Mouse (Mus musculus) hindlimb bud, embryonic 11.5 days (tissue): Measurements from ENCODE around the gene Ptgis.

Experiments
- DNase-seq: peaks from one replicate; pipeline ENCODE4 v3.0.0-alpha.2; 2012; ENCODE audit warnings: low read depth, low spot score; ENCODE audit errors: extremely low spot score

The Ptgis gene

DNA sequence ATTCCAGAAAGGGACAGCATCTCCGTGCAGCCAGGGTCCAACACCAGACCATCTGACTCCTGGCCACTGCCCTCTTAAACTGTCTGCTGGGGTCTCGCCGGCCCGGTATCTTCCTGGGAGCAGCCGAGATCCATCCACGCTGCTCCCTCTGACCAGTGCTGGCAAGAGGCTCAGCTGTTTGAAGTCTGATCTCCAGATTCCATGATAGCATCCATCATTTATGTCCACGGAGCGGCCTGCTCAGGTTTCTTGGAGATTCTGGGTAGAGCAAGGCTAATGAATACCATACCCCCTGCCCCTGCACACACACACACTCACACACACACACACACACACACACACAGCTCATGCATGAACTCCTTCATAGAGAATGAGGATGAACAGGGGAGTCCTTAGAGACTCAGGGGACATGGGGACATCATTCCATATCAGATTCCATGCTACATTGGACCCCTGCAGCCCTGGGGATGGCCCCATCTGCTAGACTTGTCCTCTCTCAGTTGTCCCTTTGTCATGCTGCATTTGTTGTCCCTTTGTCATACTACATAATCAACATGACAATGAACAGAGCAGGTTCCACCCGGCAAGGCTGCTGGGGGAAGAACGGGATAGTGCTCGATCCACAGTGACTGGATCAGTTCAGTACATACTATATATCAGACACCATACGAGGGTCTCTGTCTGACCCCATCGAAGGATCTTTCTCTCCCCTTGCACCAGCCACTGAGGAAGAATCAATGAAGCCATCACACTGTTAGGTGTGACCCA is 41.6 kb downstream of the Ptgis start:
- no peak for DNase-seq

DNA sequence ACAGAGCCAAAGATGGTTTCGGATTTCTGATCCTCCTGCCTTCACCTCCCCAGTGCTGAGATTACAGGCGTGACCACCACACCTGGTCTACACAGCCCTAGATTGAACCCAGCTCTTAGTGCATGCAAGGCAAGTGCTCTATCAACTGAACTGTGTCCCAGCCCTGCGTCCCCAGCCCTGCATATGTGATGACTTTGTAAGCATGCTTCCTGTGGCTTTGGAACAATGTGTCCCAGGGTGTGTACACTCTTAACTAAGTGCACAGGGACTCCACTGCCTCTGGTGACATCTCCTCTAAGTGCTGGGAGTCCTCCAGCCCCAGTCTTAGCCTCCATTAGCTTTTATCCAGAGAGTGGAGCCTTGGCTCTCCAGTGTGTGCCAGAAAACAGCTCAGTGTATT is 47.0 kb downstream of the Ptgis start:
- no peak for DNase-seq

DNA sequence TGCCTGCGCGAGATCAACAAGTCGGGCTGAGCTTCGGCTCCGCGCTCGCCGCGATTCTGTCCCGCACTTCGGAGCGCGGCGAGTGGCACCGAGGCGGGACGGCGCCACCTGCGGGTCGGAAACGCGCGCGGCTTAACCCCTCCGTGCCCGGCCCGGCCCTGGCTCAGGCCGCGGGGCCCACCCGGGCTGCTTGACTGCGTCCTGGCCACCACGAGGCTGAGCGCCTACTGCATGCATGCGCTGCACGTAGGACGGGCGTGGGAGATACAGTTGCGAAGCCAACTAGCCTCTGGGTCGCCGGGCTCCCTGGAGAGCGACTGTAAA is 50.4 kb downstream of the Ptgis start, which contains the start of gene Kcnb1:
Kcnb1 (minus strand) TSS at position 80 of the 324 bp plus-strand sequence.
- DNase-seq: no peak

DNA sequence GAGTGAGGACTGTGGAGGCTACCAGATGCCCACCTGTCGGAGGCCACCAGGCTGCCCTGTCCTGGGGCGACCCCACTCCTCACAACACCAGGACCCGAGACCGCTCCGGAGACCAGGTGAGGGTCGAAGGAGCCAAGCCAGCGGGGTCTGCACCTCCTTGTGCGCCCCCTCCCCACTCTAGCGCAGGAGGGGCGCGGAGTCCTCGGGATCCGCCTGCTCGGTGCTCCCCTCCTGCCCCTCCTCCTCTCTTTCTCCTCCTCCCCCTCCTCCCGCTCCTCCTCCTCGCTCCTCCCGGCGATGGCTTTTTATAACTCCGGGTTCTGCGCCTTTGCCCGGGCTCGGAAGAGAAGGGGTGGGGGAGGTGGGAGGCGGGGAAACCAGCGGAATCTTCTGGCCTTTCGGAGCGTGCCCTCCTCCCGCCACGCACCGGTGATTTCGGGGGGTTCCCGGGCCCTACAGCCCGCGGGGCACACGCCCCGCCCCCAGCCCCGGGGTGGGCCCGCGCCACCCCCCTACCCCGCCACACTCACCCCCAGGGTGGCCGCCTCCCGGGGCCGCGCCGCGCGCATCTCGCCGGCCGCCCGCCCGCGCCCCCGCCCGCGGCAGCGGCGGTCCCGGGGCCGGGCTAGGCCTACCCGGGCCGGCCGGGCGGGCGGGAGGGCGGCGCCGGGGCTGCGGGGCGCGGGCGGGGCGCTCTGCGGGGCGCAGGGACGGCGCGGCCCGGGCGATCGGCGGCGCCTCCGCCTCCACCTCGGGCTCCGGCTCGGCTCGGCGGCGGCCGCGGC is 50.9 kb downstream of the Ptgis start:
- no peak for DNase-seq

DNA sequence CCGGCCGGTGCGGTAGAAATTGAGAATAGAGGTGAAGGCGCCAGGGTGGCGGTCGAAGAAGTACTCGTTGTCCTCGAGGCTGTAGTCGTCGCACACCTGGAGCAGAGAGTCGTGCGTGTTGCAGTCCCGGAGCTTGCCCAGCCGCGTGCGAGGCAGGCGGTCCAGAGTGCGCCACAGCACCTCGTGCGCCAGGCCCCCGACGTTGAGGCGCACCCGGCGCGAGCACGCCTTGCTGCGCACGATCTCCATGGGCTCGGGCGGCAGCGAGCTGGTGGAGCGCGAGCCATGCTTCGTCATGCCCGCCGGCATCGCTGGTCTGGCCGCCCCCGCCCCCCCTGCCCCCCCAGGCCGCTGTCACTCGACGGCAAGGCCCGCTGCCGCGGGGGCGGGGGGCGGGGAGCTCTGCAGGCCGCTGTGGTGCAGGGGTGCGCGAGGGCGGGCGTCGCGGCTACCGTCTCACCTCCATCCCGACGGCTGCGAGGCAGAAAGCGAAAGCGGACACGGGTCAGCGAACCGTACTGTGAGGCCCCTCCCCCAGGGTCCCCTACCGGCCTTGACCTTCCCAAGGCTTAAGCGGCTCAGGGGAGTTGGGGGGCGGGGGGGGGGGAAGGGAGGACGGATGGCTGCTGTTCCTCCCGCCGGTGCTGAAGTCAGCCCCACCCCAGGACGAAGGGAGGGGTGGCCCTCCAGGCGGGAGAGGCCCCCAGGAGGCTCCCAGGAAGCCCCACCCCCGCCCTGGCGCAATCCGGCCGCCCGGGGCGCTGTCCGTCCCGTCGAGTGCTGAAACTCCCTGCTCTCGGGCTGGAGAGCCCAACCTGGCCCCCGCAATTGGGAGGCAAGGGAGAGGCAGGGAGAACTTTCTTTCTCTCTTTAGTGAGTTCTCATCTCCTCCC is 51.8 kb downstream of the Ptgis start:
- peak; percentile 16 for DNase-seq

DNA sequence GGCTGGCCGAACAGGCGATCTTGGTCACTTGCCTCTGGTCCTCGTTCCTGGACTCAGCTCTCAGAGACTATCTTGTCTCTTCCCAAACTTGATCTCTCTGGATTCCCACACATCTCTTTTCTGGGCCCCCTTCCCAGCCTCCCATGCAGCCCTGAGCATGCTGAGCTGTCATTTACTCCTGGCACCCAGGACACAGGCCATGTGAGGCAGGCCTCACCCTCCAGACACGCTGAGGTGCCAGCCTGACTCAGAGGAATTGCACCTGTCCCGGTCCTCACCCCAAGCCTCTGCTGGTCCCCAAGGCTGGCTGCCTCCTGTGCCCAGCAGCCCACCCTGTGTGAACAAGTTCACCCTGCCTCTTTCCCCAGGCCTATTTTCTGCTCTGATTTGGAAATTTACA is 53.3 kb downstream of the Ptgis start:
- DNase-seq: no peak

DNA sequence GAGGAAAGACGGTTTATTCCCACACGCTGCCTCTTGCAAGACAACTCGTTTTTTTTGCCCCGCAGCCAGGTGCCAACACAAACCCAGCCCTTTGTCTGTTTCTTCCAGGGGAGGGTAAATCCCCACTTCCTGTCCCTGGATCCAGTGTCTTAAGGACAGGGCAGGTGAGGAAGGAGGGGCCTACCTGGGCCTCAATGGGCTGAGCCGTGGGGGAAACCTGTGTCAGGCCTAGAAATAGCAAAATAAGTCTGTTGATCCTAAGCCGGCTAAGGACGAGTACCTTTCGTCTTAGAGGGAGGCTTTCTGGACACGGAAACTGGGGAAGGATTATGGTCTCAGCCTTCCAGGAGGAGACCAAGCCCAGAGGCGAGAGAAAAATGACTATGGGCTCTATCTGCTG is 53.9 kb downstream of the Ptgis start:
- no peak for DNase-seq

DNA sequence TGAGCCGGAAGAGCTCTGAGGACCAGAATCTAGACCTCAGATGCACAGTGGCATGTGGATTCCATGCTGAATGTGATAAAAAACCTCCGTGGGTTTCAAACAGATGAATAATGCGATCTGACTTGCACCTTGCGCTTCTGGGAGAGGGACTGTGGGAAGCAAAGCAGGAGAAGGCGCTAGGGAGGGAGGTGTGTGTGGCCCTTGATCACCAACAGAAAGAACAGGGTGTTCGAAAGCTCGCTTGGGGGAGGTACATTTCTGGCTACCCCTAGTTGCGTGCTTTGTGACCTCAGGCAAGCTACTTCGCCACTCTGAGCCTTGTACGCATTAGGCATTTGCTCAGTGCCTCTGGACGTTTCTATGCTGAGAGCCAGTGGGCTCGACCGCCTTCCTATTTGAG is 54.4 kb downstream of the Ptgis start:
- DNase-seq: no peak

DNA sequence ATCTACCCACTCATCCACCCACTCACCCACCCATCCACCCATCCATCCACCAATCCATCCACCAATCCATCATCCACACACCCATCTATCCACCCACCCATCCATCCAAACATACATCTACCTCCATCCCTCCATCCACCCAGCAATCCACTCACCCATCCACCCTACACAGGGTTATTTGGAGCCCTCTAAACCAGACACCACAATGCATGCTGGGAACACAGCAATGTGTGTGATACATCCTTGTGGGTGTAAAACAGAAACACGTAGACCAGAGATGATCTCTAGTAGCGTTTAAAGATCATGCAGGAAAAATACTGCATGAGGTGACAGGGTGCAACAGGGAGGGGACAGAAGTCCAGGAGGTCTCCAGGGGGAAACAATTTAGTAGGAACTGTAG is 55.0 kb downstream of the Ptgis start:
- DNase-seq: no peak

DNA sequence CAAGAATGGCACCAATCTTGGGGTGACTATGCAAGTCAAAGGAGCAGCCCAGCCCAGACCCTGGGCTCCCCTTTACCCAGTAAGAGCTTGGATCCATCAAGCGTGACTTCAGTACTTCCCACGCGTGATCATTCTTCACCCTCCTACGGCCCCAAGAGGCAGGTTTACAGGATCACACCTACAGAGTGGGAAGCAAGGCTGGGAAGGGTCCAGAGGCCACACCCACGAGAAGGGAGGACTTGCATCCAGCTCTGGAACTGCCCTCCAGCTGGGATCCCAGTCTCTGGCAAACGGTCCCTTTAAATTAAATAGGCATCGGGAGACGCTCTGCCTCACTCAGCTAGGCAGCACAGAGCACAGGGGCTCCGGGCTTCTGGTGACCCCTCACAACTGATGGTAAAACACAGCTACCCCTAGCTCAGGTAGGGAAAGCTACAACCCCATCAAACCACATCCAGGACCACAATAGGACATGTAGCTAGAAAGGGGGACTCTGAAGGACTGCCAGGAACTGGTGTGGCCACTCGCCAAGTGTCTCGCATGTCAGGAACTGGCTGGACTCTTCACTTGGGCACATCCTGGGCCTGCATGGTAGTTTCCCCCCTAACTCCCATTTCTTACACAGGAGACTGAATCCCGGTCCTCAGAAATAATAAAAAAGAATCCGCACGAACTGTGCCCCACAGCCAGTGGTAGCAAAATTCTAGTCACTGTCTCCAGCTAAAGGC is 58.6 kb downstream of the Ptgis start:
- no peak for DNase-seq

DNA sequence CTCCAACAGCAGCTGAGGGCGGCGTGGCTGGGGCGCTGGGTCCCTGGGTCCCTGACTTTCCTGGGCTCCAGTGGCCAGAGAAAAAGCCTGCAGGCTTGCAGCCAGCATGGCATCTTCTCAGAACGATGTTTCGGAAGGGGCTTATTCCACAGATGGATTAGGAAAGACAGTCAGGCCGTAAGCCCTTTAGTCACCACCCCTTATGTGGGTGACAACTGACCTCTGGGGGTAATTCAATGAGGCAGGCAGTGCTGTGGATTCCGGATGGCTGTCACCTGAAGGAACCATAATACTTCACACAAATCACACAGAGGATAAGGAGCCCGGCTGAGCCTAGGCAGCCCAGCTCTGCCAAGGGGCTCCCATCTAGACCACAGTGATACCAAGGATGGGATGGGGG is 59.3 kb downstream of the Ptgis start:
- DNase-seq: no peak

DNA sequence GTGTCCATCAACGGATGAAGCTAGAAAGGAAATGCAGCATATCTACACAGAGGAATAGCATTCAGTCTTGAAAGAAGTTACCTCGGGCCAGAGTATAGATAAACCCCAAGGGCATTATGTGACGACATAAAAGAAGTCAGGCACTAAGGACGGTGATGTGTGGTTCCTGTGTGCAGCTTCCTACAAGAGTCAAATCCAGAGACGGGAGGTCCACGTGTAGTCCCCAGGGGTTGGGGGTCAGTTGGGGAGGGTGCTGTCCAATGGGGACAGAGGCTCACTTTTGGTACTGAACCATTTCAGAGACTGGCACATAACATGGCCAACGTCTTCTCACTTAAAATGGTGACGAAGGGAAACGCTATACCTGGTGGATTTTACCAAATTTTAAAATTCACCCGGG is 61.1 kb downstream of the Ptgis start:
- DNase-seq: no peak

DNA sequence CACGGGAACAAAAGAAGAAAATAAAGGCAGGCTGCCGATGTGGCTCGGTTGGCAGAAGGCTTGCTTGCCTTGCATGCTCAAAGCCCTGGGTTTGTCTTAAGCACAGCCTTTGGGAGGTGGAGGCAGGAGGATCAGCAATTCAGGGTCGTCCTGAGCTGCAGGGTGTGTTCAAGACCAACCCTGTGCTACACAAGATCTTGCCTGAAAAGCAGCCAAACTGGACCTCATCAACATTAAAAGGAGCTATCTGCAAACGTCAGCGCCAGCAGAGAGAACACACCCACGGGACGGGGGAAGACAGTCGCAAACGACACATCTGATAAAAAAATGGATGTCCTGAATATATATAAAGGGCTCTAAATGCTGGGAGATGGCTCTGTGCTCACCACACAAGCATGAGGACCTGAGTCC is 63.2 kb downstream of the Ptgis start:
- DNase-seq: no peak

DNA sequence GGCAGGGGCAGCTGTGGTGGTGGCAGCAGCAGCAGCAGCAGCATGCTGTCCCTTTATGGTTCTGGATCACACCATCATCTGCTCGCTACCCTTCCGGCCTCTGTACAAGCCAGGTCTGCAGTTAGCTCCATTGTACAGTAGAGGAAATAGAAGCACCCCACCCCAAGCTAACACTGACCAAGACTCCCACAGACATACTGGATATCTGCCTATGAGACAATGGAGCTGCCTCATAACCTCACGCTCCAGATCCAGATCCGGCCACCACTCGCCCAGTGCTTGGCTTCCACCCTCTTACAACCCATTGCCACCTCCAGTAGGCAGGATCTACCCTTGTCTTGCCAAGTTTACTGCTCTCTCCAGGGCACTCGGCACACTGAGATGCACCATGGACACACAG is 65.1 kb downstream of the Ptgis start:
- DNase-seq: no peak

DNA sequence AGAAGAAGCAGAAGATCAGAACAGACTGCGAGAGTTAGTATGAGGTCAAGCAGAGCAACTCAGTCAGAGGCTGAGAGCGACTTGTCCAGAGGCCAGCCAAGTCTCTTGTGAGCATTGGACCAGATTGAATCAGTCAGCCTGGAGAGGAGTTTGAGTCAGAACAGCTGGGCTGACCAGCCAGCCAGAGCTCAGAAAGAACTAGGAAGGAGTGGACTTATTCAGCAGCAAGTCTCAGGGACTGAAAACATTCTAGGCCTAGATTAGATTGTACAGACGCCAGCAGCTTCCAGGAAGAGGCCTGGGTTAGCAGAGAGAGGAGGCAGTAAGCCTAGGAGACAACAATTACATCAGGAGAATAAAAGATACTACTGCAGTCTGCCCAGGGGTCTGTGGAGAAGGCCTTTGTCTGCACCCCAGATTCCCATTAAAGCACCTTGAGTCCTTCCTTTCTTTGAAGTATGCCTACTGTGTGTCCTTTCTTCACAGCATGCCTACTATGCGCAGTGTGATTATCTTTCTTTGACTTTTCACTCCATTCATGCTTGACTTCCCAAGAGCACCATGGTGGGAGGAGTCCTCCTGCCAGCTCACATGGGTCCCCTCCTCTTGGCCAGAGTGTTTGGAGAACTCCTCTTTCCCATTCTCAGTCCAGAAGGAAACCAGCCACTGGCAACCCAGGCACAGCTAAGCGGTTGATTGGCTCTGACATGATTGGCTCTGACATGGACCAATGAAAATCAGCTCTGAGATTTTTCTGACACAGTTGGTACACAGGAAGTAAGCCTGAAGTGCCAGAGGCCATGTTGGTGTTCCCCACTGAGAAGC is 67.1 kb downstream of the Ptgis start:
- DNase-seq: no peak

DNA sequence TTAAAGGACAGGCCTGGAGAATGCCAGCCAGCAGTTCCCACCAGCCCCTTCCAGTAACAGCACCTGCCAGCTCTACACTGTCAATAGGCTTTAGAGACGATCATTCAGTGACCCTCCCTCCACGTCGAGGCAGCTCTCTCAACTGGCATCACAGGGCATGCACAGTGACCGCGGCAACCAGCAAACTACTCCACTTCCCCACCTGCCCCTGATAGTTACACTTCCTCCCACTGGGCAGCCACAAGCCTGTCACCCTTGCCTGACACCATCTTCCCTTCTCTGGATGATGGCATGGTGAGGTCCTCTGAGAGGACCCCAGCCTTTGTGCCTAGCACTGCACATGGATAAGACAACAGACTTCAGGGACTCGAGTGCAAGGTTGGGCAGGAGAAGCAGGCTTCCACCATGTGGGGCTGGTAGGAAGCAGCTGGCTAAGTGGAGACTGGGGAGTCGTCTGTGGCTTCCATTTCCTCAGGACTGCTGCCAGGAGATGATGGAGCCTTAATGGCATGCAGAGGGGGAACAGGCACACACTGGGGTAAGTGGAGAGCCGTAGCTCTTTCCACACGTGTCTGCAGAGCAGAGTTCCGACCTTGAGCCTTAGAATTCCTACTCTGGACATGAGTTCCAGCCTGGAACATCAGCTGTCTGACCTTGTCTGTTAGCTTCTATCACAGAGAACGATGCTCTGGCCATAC is 72.7 kb downstream of the Ptgis start:
- DNase-seq: no peak

DNA sequence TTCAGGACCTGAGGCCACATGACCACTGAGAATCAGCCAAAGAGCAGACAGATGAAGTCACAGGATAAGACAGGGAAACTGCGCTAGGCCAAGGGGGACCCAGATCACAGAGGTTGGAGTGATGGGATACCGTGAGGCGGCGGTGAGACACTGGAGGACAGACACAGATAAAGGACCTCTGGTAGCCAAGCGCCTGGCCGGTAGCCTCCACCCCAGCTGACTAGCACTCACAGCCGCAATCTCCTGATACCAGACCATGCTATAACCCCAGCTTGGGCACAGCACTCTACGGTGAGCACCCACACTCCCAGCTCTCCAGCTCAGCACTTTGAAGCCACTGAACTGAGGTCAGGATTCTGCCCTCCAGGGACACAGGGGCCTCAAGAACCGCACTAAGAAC is 76.8 kb downstream of the Ptgis start:
- no peak for DNase-seq

DNA sequence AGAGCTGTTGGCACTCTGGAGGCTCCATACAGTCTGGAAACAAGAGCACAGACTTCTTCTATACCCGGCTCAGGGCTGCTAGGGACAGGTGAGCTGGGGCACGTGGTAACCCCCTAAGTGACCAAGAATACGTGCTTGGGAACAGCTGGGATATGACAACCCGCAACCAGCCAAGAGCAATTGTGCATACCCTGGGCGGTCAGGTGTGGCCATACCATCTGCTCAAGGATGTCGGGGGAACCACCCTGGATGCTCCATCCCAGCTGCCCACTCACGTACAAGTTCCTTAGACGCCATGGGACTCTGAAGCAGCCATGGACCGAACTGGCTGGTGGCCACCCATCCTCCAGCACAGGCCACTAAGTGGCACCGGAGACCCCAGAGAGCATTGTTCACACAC is 77.3 kb downstream of the Ptgis start:
- no peak for DNase-seq

DNA sequence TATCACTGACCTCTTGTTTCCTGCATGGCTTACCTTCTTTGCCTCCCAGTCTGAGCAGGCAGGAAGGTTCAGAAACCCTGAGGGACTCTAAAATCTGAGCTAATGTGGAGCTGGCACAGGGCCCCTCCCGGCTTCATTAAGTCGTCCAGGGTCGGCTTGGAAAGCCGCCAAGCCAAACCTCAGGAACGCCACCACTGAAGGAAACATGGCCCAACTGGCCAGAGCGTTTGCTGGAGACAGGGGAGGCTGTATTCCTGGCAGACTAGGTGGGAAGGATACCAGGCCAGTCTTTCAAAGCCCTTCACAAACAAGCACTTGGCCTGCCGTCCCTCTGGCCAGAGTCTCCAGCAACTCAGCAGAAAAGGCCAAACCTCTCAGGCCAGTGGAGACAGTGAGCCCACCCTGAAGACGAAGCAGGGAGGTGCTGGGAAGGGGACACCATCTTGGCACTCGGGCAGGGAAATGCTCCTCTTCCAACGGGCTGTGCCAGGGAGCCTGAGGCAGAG is 77.8 kb downstream of the Ptgis start:
- DNase-seq: no peak
